Mouse (Mus musculus) c-Kit-negative CD71-positive TER-119-positive erythroid progenitor cells, embryonic 14.5 days (primary cell): ENCODE measurements at regions not wholly inside any gene's neighbourhood (a gene's known extent, or its start where the extent isn't known, plus 50 kb on each side); places are given as distances from the start of the nearest gene placed in this dataset.

ENCODE experiments used
- DNase-seq: peaks from one replicate; pipeline ENCODE4 v3.0.0-alpha.2; 2013; ENCODE audit warnings: low read depth, low spot score

- DNase-seq, result no peak
These were observed 57.6 kb upstream of the Myb start for GRCm38 (mm10) chr10:21218431-21218830.

- no peak for DNase-seq
These were observed 60.0 kb upstream of the Myb start for GRCm38 (mm10) chr10:21220795-21221194.

GRCm38 (mm10) chr10:21221290-21221926 is 60.6 kb upstream of the Myb start:
- DNase-seq, result no peak

GRCm38 (mm10) chr10:21222104-21223034 is 61.6 kb upstream of the Myb start:
- no peak for DNase-seq

GRCm38 (mm10) chr10:21223104-21223910 is 62.5 kb upstream of the Myb start:
- DNase-seq, result no peak

- no peak for DNase-seq
These were observed 63.4 kb upstream of the Myb start for GRCm38 (mm10) chr10:21224229-21224628.

GRCm38 (mm10) chr10:21226210-21226609 is 65.4 kb upstream of the Myb start:
- DNase-seq, result no peak

- DNase-seq, result no peak
These were observed 67.0 kb upstream of the Myb start for GRCm38 (mm10) chr10:21227764-21228163.

GRCm38 (mm10) chr10:21228557-21228956 is 67.2 kb upstream of the Hbs1l start:
- DNase-seq, result peak; percentile 42

GRCm38 (mm10) chr10:21235172-21235571 is 60.6 kb upstream of the Hbs1l start:
- DNase-seq, result no peak

GRCm38 (mm10) chr10:21237000-21237399 is 58.8 kb upstream of the Hbs1l start:
- DNase-seq, result no peak

GRCm38 (mm10) chr10:21239451-21239850 is 56.3 kb upstream of the Hbs1l start:
- no peak for DNase-seq

GRCm38 (mm10) chr10:21241557-21242222 is 54.1 kb upstream of the Hbs1l start:
- DNase-seq, result no peak

GRCm38 (mm10) chr10:21242471-21243231 is 53.1 kb upstream of the Hbs1l start:
- no peak for DNase-seq

- DNase-seq, result no peak
These were observed 50.8 kb upstream of the Hbs1l start for GRCm38 (mm10) chr10:21244849-21245453.

- no peak for DNase-seq
These were observed 50.2 kb upstream of the Hbs1l start for GRCm38 (mm10) chr10:21245558-21245957.
